Mouse (Mus musculus) gastrocnemius, postnatal 10 days (tissue): Measurements from ENCODE around the gene Arhgef39. TPM values are rescaled to one million over a fixed set of nuclear protein-coding genes. Genes with fewer than 3 reads are reported as not detected.

Source experiments
- DNase-seq: peaks from one replicate; pipeline ENCODE4 v3.0.0; 2021; ENCODE audit warnings: mixed read lengths
- total RNA-seq, 2 experiments: library from RNA; stranded (reverse); gene quantifications; 2 replicates each; pipeline ENCODE4 v1.2.3; 2021

Gene Arhgef39
- total RNA-seq, 2 experiments from 2014 or later: 2.8 to 3.8 TPM

GRCm38 (mm10) chr4:43478906-43479832 lies 20.3 kb downstream of the Arhgef39 start:
- peak; percentile 84 for DNase-seq

GRCm38 (mm10) chr4:43478534-43478858 lies 21.0 kb downstream of the Arhgef39 start:
- no peak for DNase-seq

GRCm38 (mm10) chr4:43477857-43478533 lies 21.5 kb downstream of the Arhgef39 start:
- DNase-seq: peak; percentile 83

- DNase-seq: no peak
Observed at GRCm38 (mm10) chr4:43476604-43477003, 22.9 kb downstream of the Arhgef39 start.

GRCm38 (mm10) chr4:43473636-43474035 lies 25.9 kb downstream of the Arhgef39 start:
- DNase-seq: no peak

GRCm38 (mm10) chr4:43470301-43470700 lies 29.2 kb downstream of the Arhgef39 start:
- DNase-seq: no peak

GRCm38 (mm10) chr4:43466872-43467271 lies 32.6 kb downstream of the Arhgef39 start:
- DNase-seq: no peak

GRCm38 (mm10) chr4:43465935-43466334 lies 33.6 kb downstream of the Arhgef39 start:
- no peak for DNase-seq

GRCm38 (mm10) chr4:43463102-43463501 lies 36.4 kb downstream of the Arhgef39 start:
- no peak for DNase-seq

- DNase-seq: no peak
Observed at GRCm38 (mm10) chr4:43457124-43457523, 42.4 kb downstream of the Arhgef39 start.

- DNase-seq: no peak
Observed at GRCm38 (mm10) chr4:43456470-43456869, 43.0 kb downstream of the Arhgef39 start.

GRCm38 (mm10) chr4:43454041-43454836 lies 45.3 kb downstream of the Arhgef39 start, which contains the start of gene Cd72:
TSS of gene Cd72 (minus strand) at chr4:43454628.
- DNase-seq: no peak

- DNase-seq: no peak
Observed at GRCm38 (mm10) chr4:43453413-43453812, 46.1 kb downstream of the Arhgef39 start.

GRCm38 (mm10) chr4:43452315-43452714 lies 47.2 kb downstream of the Arhgef39 start:
- DNase-seq: no peak

- DNase-seq: peak; percentile 65
Observed at GRCm38 (mm10) chr4:43448554-43448953, 50.9 kb downstream of the Arhgef39 start.

GRCm38 (mm10) chr4:43447251-43447650 lies 52.2 kb downstream of the Arhgef39 start:
- peak; percentile 81 for DNase-seq

Other genes starting within 250 kb of the Arhgef39 start
- gene Atp8b5, start 232.5 kb downstream of the Arhgef39 start, total RNA-seq: under 1 TPM; 0.05 to 0.11 TPM
- 10 to 100 TPM; 30.3 to 33.9 TPM for gene Rusc2, start 117.7 kb downstream of the Arhgef39 start, total RNA-seq
- not detected for gene Fam166b, start 70.6 kb downstream of the Arhgef39 start, total RNA-seq
- 10 to 100 TPM; 28.0 to 34.7 TPM for gene Tesk1, start 57.8 kb downstream of the Arhgef39 start, total RNA-seq
- under 1 TPM in 1 of 2 experiments, not detected in 1; 0.61 TPM for gene Cd72, start 45.1 kb downstream of the Arhgef39 start, total RNA-seq
- not detected for gene Sit1, start 16.0 kb downstream of the Arhgef39 start, total RNA-seq
- gene Ccdc107, start 6.8 kb downstream of the Arhgef39 start, total RNA-seq: 10 to 100 TPM; 23.4 to 24.1 TPM
- 1 to 10 TPM; 2.8 TPM for gene Car9, start 7.3 kb upstream of the Arhgef39 start, total RNA-seq
- gene Tpm2, start 24.1 kb upstream of the Arhgef39 start, total RNA-seq: 1,000 to 10,000 TPM; 8,012 to 8,431 TPM
- gene Creb3, start 62.6 kb upstream of the Arhgef39 start, total RNA-seq: 10 to 100 TPM; 39.6 to 45.0 TPM
- gene Tln1, start 63.0 kb upstream of the Arhgef39 start, total RNA-seq: 100 to 1,000 TPM in 1 of 2 experiments, 10 to 100 TPM in 1; 84.9 to 112 TPM
- gene Rgp1, start 79.0 kb upstream of the Arhgef39 start, total RNA-seq: 10 to 100 TPM; 22.9 to 30.4 TPM
- gene Gba2, start 79.2 kb upstream of the Arhgef39 start, total RNA-seq: 1 to 10 TPM; 6.7 to 9.1 TPM
- gene Msmp, start 84.8 kb upstream of the Arhgef39 start, total RNA-seq: under 1 TPM; 0.33 to 0.38 TPM
- 10 to 100 TPM; 30.7 to 39.5 TPM for gene Npr2, start 132.2 kb upstream of the Arhgef39 start, total RNA-seq
- gene Spag8, start 153.9 kb upstream of the Arhgef39 start, total RNA-seq: under 1 TPM in 1 of 2 experiments, not detected in 1; 0.38 TPM
- gene Hint2, start 156.8 kb upstream of the Arhgef39 start, total RNA-seq: 10 to 100 TPM; 51.3 to 57.6 TPM
- gene Tmem8b, start 169.3 kb upstream of the Arhgef39 start, total RNA-seq: 10 to 100 TPM in 1 of 2 experiments, 1 to 10 TPM in 1; 9.1 to 10.8 TPM
- under 1 TPM; 0.18 to 0.26 TPM for gene Fam221b, start 169.4 kb upstream of the Arhgef39 start, total RNA-seq
- gene Olfr70, start 201.1 kb upstream of the Arhgef39 start, total RNA-seq: not detected
- not detected for gene Olfr71, start 210.6 kb upstream of the Arhgef39 start, total RNA-seq
- gene Hrct1, start 227.5 kb upstream of the Arhgef39 start, total RNA-seq: 1 to 10 TPM; 2.3 to 3.1 TPM
- gene Spaar, start 230.3 kb upstream of the Arhgef39 start, total RNA-seq: 1 to 10 TPM; 1.1 to 1.6 TPM